Mouse (Mus musculus): Measurements from ENCODE around the gene Dctn1.

The Dctn1 gene

DNA sequence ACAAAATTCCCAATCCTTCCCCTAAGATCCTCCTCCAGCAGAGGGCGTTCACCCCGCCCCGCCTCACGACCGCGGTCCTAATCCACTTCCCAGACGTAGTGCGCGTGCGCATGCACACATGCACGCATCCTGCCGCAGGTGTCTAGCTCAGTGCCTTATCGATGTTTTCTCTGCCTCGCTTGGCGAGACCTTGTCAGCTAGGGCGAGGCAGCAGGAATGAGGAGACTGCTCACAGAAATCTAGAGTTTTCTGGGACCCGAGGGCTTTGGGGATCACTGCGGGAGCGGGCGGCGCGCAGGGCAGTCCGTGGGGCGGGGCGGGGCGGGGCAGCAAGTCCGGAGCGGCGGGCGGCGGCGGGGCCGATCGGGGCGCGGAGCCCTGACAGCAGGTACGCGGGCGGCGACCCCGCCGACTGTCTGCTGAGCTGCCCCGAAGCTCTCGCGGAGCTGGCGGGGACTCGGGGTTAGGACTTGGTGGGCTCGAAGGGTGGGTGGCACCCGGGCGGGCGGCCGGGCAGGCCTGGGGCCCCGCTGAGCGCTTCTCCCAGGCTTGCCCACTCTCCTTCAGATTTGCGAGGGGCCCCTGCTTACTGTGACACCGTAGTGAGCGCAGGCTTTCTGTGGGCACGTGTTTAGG is at the start of gene Dctn1:
Gene Dctn1 (plus strand): TSS at position 314 of the 636 bp plus-strand sequence.
- DNase-seq (ENCODE audit: extremely low read depth, low read depth) = peak; percentile 81

DNA sequence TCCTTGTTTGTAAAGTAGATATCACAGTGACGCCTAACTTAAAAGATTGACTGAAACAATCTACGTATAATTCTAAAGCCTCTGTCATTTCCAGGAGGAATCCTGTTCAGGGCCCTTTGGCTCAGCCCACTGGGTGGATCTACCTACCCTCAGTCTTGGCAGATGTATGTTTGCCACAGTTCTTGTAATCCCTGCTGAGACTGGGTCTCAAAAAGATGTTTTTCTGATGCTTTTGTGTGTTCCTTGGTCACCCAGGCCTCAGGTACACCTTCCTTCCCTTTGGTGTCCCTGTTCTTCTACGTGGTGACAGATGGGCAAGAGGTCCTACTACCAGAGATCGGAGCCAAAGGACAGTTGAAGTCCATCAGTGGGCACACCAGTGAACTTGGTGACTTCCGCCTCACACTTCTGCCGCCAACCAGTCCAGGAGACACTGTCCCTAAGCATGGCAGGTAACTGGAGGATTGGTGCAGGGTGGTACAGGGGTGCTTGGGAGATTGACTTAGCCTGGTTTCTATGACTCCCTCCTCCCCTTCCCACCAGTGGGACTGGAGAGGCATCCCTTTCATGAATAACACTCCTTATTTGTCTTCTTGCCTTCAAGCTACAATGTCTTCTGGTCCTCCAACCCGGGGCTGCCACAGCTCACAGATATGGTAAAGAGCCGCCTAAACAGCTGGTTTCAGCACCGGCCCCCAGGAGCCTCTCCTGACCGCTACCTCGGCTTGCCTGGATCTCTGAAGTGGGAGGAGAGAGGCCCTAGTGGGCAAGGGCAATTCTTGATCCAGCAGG is 49.2 kb upstream of the Dctn1 start:
- DNase-seq (ENCODE audit: extremely low read depth, low read depth) = no peak

DNA sequence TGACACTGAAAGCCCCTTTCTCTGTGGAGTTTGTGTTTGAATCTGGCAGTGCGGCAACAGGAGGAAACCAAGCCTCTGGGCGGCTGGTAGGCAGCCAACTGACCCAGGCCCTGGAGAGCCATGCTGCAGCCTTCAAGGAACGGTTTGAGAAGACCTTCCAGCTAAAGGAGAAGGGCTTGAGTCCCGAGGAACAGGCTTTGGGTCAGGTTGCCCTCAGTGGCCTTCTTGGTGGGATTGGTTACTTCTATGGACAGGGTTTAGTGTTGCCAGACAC is 48.6 kb upstream of the Dctn1 start:
- DNase-seq (ENCODE audit: extremely low read depth, low read depth) = no peak

DNA sequence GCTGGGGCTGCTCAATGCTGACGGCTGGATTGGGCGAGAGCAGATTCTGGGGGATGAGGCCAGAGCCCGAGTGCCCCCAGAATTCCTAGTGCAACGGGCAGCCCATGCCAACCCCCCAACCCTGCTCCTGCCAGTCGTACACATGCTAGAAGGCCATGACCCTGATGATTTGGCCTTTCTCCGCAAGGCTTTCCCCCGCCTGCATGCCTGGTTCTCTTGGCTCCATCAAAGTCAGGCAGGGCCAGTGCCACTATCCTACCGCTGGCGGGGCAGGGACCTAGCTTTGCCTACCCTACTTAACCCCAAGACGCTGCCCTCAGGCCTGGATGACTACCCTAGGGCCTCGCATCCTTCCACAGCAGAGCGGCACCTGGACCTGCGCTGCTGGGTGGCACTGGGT is 48.1 kb upstream of the Dctn1 start:
- DNase-seq (ENCODE audit: extremely low read depth, low read depth) = no peak

DNA sequence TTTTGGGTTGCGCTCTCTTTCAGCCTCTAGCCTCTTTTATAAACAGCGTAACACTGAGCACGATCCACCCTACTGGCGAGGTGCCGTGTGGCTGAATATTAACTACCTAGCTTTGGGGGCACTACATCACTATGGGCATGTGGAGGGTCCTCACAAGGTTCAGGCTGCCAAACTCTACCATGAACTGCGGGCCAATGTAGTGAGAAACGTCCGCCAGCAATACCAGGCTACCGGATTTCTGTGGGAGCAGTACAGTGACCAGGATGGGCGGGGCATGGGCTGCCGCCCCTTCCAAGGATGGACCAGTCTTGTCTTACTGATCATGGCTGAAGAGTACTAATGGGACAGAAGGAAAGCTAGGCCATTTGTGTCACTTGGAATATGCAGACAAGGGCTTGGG is 47.4 kb upstream of the Dctn1 start:
- DNase-seq (ENCODE audit: extremely low read depth, low read depth) = no peak

DNA sequence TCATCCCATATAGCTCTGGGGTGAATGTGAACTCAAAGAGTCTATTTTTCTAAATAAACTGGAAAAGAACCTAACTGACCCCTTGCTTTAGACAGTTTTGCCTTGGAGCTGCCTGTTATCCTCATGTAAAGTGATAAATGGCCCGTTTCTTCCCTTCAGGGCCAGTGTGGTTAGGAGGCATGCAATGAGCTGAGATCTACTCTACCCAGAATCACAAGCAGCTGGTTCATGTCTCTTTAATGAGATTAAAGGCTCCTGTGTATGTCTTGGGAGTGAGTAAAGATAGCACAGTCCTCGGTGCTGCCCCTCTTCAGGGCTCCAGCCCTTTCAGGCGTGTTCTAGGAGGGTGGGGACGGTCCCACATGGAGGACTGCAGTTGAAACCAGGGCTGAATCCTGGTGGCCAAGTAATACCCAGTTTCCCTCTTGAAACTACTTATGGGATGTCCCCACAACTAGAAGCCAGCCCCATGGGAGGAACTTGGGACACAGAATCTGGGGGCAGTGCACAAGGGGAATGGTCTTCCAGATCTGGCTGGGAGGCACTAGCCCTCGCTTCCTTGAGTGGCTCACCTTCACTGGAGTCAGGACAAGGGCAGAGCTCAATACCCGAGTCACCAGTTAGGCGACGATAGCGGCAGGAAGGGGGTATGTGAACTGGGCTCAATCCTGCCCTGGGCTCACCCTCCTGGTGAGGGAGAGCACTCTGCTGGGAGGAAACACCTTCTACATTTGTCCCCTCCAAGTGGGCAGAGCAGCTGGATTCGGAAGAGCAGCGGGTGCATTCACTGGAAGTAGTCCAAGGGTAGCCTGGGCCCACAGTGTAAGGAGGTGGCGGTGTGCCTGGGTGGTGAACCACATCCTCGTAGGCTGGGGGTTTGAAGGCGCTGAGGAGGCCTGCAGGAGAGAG is 46.6 kb upstream of the Dctn1 start:
- no peak for DNase-seq (ENCODE audit: extremely low read depth, low read depth)

DNA sequence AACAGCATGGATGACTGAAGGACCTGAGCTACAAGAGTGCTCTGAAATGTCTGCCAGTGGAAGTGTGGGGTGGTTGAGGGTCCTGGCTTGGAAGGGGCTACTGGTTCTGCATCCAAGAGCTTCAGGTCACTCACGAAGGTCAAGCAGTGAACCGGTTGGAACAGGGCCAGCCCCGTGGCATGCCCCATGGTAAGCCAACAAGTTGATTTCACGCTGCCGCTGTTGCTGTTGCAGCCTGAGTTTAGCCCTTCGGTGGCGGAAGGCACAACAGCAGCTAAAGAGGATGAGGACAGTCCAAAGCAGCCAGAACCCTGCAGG is 46.0 kb upstream of the Dctn1 start:
- DNase-seq (ENCODE audit: extremely low read depth, low read depth) = no peak

DNA sequence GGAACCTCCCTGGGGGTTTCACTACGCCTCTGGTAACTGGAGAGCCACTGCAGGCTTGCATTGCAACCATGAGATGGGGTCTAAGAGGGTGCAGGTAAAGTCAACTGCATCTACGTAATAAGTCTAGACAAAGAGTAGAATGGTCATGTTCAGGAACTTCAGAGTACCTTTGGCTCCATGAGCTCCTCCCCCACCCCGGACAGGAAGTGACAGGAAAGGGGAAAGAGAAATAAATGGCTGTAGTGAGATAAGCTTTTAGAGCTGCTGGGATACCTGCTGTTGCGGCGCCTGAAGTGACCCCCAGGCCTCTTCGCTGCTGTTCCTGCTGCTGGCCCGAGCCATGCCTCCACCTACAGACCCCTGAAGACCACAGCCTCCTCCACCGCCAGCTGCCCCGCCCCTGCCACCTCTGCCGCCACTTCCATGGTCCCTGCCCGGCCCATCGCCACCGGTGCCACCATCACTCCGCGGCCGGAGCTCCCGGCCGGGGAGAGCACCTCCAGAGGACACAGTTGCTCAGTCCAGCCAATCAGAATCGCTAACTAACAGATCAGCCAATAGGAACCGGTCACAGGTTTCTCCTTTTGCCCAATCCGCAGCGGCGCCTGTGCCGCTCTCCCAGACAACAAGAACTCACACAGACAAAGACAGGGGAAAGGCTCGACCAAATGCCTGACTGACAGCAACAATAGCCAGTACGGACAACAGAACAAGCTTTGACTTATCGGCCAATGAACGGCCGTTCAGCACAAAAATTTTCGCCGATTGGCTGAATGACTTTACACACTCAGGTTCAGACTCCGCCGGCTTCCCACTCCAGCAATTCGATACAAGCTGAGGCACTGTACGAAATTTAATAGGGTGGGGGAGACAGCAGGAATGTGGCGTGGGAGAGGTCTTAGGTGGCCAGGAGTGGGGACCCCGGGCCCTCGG is 44.5 kb upstream of the Dctn1 start, which contains the start of gene Wbp1:
Gene Wbp1 (minus strand): TSS at position 630 of the 933 bp plus-strand sequence.
- DNase-seq (ENCODE audit: extremely low read depth, low read depth) = peak; percentile 100

DNA sequence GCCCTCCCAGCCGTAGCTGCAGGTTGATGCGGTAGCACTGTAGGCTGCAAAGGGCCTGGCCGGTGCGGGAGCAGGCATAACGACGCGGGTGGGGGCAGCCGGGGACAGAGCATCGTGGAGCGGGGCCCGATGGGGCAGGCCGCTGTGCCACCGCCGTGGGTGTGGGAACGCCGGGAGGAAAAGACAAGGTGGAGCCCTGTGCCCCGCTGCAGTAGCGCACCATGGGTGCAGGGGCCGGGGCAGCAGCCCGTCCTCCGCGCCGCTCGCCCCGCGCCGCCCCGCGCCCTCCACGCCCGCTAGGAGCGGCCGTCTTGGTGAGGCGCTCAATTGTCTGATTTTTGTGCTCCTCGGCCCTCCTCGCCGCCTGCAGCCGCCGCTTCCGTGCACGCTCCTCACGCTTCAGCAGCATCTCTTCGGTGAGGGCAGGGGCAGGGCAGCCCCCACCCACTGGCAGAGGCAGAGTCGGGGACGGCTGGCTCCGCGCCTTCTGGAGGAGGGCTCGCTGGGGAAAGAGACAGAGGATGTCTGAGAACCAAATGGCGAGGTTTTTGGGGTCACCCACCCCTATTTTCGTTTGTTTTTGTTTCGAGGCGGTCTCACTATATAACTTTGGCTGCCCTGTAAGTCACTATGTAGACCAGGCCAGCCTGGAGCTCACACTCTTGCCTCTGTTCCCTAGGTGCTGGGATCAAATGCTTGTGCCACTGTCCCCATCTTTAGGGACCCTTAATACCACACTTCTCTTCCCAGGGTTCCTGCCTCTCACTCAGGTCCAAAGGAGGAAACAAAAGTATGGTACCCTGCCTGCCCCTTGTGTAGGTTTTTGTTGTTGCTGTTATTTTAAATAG is 43.6 kb upstream of the Dctn1 start:
- DNase-seq (ENCODE audit: extremely low read depth, low read depth) = no peak

DNA sequence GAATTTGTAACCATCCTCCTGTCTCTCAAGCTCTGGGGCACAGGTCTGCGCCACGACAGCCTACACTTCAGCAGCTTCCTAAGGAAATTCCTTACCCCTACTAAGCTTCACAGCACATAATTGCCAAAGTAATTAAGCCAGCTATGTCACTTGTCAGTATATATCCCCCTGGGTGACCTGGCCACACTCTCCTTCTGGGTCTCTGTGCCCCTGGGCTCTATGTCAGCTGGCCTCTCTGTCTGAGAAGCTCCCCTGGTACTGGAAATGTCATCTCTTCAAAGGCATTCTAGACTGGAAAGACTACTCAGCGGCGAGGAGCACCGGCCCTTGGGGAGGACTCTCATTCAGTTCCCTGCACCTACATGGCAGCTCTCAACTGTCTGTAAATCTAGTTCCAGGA is 42.8 kb upstream of the Dctn1 start:
- no peak for DNase-seq (ENCODE audit: extremely low read depth, low read depth)

DNA sequence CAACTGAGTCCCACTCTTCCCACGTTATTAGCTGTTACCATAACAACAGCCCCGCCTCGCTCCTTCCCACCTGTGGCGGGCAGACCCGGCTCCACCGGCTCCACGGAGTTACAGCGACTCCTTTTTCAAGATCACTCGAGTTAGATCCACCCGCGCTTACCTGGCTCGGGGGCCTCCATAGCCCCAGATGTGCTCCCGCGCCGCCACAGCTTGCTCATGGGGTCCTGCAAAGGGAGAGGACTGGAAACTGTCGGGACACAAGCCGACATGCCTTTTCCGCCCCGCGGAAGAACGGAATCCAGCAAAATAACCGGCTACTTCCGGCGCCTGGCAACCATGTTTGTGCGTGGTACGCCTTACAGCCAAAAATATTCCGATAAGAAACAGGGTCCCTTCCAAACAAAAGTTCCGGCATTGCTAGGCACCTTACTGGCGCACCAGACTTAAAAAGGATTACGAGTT is 40.8 kb upstream of the Dctn1 start:
- peak; percentile 97 for DNase-seq (ENCODE audit: extremely low read depth, low read depth)

DNA sequence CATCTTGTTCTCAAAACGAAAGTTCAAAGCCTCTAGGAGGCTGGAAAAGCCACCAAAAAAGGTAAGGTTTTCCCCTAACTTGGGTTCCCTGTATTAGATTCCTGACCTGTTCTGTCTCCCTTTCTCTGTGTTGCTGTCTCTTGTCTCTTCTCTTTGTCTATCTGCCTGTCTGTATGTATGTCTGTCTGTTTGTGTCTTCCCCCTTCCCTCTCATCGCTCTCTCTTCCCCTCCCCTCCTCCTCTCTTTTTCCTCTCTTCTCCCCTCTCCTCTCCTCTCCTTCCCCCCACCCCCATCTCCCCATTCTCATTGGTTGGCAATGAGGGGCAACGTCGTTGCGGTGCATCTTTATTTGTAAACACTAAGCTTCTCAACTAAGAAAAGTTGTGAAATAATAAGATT is 40.4 kb upstream of the Dctn1 start, which contains the start of gene Ino80b:
Gene Ino80b (minus strand): TSS at position 101 of the 400 bp plus-strand sequence.
- DNase-seq (ENCODE audit: extremely low read depth, low read depth) = no peak

DNA sequence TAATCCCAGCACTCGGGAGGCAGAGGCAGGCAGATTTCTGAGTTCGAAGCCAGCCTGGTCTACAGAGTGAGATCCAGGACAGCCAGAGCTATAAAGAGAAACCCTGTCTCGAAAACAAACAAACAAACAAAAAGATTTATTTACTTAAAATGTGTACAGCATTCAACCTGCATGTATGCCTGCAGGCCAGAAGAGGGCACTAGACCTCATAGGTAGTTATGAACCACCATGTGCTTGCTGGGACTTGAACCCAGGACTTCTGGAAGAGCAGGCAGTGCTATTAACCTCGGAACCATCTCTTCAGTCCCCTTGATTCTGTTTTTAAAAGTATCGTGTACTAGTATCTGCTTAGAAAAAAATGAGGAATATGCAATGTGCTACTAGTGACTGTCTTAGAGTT is 38.3 kb upstream of the Dctn1 start:
- no peak for DNase-seq (ENCODE audit: extremely low read depth, low read depth)

DNA sequence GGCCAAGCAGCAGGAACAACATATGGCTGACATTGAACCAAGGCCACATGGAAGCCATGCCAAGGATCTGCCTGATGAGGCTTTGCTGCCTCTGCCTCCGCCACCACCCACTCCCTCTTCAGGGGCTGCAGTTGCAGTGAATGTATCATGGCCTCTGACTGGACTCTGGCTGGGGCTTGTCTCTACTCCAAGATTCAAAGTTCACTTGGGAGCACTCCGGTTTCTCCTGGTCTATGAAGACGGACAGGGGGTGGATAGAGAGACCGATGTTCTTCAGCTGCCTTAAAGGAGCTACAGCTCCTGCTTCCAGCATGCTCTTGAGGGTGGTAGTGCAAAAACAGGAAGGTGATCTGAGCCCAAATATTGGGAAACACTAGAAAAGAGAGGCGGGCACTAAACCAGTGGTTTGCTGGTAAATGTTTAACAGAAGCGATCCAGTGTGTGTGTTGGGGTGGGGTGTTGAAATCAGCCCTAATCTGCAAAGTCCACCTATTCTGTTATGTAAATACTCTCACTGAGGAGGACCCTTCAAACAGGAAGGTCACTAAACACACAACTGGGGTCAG is 34.2 kb upstream of the Dctn1 start:
- no peak for DNase-seq (ENCODE audit: extremely low read depth, low read depth)

DNA sequence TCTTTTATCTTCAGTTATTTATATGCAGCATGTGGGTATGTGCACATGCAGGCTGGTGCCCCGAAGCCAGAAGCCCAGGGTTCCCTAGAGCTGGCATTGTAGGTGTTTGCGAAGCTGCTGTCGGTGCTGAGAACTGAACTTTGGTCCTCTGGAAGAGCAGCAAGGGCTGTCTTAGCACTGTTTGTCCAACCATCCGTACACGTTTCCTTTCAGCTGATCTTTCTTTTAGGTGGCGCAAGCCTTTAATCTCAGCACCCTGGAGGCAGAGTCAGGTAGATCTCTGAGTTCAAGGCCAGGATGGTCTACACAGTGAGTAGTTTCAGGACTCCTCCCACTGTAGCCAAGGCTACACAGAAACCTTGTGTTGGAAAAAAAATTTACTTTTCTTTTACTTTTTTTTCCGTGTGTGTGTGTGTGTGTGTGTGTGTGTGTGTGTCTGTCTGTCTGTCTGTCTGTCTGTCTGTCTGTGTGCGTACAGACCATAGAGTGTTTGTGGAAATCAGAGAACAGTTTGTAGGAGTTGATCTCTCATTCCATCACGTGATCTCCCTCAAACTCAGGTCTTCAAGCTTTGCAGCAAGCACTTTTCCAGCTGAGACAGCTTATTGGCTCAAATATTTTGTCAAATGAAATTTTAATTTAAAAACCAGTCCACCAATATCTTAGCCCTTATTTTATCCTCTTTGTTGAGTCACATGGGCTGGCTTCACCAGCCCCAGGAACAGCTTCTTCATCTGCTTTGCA is 33.4 kb upstream of the Dctn1 start:
- no peak for DNase-seq (ENCODE audit: extremely low read depth, low read depth)

DNA sequence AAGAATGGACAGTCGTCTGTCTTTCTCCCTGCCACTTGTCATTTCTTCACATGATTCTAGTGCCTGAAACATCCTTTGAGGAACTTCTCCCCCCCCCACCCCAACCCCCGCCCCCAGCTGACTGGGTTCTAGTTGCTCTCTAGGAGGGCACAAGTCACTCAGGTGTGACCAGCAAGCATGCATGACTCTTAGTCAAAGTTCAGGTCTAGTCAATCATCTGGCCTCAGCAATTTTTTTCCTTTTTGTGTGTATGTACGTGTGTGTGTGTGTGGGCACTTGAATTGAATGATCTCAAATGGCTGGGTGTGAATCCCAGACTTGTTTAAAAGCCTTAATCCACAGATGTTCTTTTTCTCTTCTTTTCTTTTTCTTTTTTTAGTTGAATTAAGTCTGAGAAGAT is 31.5 kb upstream of the Dctn1 start:
- DNase-seq (ENCODE audit: extremely low read depth, low read depth) = no peak

DNA sequence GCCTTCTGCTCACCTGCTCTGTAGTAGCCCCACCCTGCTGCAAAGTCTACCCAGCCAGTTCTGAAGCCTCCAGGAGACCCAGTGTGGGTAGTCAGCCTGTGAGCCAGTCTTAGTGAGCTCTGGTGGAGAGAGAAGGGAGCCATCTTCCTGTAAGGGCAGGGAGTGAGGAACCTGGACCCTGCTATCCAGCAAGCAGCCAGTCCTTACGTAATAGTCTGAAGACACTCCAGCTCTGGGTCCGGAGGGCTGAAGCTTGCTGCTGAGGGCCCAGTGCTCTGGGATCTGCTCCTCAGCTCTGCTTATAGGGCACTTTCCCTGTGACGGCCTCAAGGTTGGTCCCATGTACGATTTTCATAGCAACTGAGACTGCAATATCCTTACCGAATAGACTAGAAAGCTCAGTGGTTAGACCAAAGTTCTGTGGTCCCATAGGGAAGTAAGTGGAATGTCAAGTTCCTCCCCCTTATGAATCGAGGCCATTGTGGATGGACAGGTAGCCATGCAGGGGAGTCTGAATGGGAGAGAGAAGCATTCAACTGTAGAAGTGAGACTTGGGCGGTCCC is 30.7 kb upstream of the Dctn1 start, which contains the start of gene Rtkn:
Gene Rtkn (plus strand): TSS at position 513 of the 563 bp plus-strand sequence.
- no peak for DNase-seq (ENCODE audit: extremely low read depth, low read depth)

DNA sequence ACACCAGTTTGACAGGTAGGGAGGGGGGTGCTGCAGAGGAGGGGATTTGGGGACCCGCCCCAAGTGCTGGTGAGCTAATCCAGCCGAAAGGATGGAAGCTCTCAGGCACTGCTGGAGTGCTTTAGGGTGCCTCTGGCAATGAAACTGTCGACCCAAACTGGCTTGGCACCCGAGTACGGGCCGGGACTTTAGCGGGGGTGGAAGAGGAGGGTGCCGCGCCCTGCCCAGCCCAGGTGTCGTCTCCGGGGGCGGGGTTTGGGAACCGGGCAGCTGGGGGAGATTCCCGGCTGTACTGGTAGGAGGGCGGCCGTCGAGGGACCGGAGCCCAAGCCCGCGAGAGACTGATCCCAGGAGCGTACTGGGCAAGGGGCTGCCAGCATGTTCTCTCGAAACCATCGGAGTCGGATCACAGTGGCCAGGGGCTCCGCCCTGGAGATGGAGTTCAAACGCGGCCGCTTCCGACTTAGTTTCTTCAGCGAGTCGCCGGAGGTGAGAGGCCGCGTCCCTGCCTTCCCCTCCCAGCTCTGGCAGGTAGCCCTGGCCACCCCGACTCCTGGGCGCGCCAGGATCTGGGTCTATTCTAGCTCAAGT is 30.1 kb upstream of the Dctn1 start:
- no peak for DNase-seq (ENCODE audit: extremely low read depth, low read depth)

Data from MEL-GATA-1-ER (cell line).